Mouse (Mus musculus) hindbrain, embryonic 11.5 days (tissue): ENCODE measurements at regions not wholly inside any gene's neighbourhood (a gene's known extent, or its start where the extent isn't known, plus 50 kb on each side); places are given as distances from the start of the nearest gene placed in this dataset.

ENCODE experiments used
- ATAC-seq: fragments of 200-750 bp; cut with Nextera tagmentation; 2 replicates; pipeline ENCODE4 v1.8.0; 2017; ENCODE audit warnings: mild to moderate bottlenecking, moderate TSS enrichment, moderate library complexity; ENCODE audit not compliant: low FRiP score
- DNase-seq: peaks from one replicate; pipeline ENCODE4 v3.0.0-alpha.2; 2015; ENCODE audit warnings: low spot score
- H3K27ac ChIP-seq: fragments of 300-500 bp; sonication (generic); 2 replicates; pipeline ENCODE4 v1.5.1; 2014; ENCODE audit warnings: mild to moderate bottlenecking, low read depth, low read length
- H3K27me3 ChIP-seq: fragments of 300-500 bp; sonication (generic); 2 replicates; pipeline ENCODE4 v1.6.1; 2014; ENCODE audit warnings: mild to moderate bottlenecking, low read length, moderate library complexity, mixed read lengths; ENCODE audit not compliant: control insufficient read depth, insufficient read depth
- H3K36me3 ChIP-seq: fragments of 300-500 bp; sonication (generic); 2 replicates; pipeline ENCODE4 v1.6.1; 2014; ENCODE audit warnings: mild to moderate bottlenecking, low read length, moderate library complexity, mixed read lengths; ENCODE audit not compliant: control insufficient read depth, insufficient read depth
- H3K4me1 ChIP-seq: fragments of 300-500 bp; sonication (generic); replicated peaks from 2 replicates; pipeline ENCODE4 v1.6.1; 2014; ENCODE audit warnings: low read length, mixed read lengths; ENCODE audit not compliant: control insufficient read depth, insufficient read depth
- H3K4me2 ChIP-seq: fragments of 300-500 bp; sonication (generic); replicated peaks from 2 replicates; pipeline ENCODE4 v1.6.1; 2014; ENCODE audit warnings: mild to moderate bottlenecking, low read depth, low read length
- H3K4me3 ChIP-seq: fragments of 300-500 bp; sonication (generic); 2 replicates; pipeline ENCODE4 v1.5.1; 2014; ENCODE audit warnings: low read depth, low read length
- H3K9ac ChIP-seq: fragments of 300-500 bp; sonication (generic); 2 replicates; pipeline ENCODE4 v1.6.1; 2014; ENCODE audit warnings: low read depth, low read length
- H3K9me3 ChIP-seq: fragments of 300-500 bp; sonication (generic); 2 replicates; pipeline ENCODE4 v1.6.1; 2016; ENCODE audit warnings: low read length; ENCODE audit not compliant: control insufficient read depth
- WGBS: fragments of 180-500 bp; shearing (Covaris S2); extraction: QIAGEN DNeasy Blood & Tissue Kit; methylation state at CpG from one replicate; pipeline ENCODE4 v1.1.7; 2014; 5-methylcytosine and 5-hydroxymethylcytosine counted together

DNA sequence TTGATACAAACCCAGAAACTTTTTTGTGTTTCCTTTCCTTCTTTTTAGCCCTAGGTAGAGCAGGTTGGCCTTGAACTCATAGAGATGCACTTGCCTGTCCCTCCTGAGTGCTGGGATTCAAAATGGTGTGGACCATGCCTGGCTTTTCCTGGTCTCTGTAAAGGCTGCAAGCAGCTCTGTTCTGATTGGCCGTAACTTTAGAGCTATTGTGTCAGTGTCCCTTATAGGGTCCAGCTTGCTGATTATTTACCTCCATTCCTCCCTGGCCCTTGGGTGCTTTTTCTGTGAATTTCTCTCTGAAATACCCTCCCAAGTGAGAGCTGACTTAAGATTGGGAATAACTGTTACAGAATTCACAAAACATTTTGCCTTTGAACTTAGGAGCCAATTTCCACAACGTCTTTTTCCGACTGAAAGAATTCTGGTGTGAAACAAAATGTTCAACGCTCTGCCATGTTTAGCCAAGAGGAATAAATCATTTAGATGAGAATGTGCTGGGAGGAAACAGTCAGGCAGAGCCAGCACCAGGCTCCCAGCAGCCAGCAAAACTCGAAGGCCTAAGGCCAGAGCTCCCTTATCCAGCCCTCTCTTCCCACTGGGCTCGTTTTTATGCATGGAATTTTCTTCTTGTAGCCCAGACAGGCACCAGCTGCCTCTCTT is 180.0 kb upstream of the Pkdcc start:
- no peak for DNase-seq
- no peak overlapping the region for H3K27ac ChIP-seq
- no peaks in the 10 kb centered on the region for H3K27me3 ChIP-seq
- no peak overlapping the region for H3K4me3 ChIP-seq
- ATAC-seq: no peak
- no peak overlapping the region for H3K9ac ChIP-seq
- no peak overlapping the region for H3K4me2 ChIP-seq
- no peaks in the 10 kb centered on the region for H3K9me3 ChIP-seq
- H3K4me1 ChIP-seq: no peaks in the 10 kb centered on the region
- no peaks in the 10 kb centered on the region for H3K36me3 ChIP-seq
- 80% methylated on average over 6 of the region's 6 CpGs for WGBS

DNA sequence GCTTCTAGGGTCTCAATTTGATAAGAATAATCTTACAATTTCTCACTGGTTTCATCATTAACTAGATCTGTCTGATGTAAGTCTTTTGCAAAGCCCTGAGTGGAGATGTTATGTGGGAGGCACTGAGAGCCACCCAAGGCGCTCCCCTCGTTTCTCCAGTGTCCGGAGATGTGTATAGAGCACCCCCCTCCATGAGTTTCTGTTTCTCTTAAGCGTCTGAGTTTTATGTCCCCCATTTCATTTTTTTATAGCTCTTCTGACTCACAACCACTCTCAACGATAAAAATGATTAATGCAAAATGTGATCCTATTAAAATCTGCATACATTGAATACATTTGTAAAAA is 179.5 kb upstream of the Pkdcc start:
- ATAC-seq (no peak), DNase-seq (no peak)
- no peak overlapping the region for H3K9ac ChIP-seq
- no peaks in the 10 kb centered on the region for H3K9me3 ChIP-seq
- no peak overlapping the region for H3K4me2 ChIP-seq
- H3K4me3 ChIP-seq: no peak overlapping the region
- H3K36me3 ChIP-seq: no peaks in the 10 kb centered on the region
- WGBS: 83% methylated on average over 5 of the region's 5 CpGs
- H3K4me1 ChIP-seq: no peaks in the 10 kb centered on the region
- H3K27me3 ChIP-seq: no peaks in the 10 kb centered on the region
- H3K27ac ChIP-seq: no peak overlapping the region

DNA sequence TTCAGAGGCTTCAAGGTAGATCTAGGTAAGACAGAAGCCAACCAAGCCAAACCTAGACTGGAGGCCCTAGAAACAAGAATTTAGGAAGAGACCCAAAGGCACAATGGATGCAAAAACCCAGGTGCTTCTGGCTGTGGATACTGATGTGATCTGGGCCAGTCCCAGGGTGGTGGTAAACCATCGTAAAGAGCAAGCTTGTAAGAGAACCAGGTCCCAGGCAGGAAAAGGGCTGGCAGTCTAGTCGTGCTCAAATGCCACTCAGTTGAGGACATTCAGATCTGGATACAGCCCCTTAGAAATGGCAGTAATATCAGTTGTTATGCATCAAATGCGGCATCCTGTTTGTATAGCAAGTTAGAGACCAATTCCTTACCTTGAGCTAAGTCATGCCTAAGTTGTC is 175.5 kb upstream of the Pkdcc start:
- Histone ChIP-seq H3K9me3 (no peaks in the 10 kb centered on the region), H3K4me2 (no peak overlapping the region), H3K9ac (no peak overlapping the region), H3K4me3 (no peak overlapping the region), H3K36me3 (no peaks in the 10 kb centered on the region), H3K27ac (no peak overlapping the region), H3K4me1 (no peaks in the 10 kb centered on the region), H3K27me3 (no peaks in the 10 kb centered on the region)
- ATAC-seq (no peak), DNase-seq (no peak)
- WGBS: 89% methylated on average over 3 of the region's 3 CpGs

DNA sequence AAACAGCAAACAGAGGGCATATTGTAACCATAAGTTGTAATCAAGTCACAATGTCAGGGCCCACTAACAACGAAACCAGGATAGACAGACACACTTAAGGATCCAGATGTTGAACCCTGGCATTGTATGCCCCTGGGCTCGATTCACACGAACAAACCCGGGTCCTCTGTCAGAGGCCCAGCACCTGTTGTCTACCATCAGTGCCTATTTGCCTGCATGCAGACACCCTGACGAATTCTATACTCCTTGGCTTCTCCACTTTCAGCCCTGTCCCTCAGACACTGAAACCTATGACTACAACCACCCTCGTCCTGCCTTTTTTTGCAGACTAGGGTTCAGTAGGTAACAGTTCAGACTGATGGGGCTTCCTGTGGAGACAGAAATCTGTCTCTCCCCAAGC is 170.6 kb upstream of the Pkdcc start:
- 68% methylated on average over 6 of the region's 6 CpGs for WGBS
- DNase-seq (no peak), ATAC-seq (no peak)
- no peaks in the 10 kb centered on the region for H3K36me3 ChIP-seq
- no peak overlapping the region for H3K4me3 ChIP-seq
- H3K9me3 ChIP-seq: no peaks in the 10 kb centered on the region
- H3K27ac ChIP-seq: no peak overlapping the region
- no peak overlapping the region for H3K4me2 ChIP-seq
- H3K9ac ChIP-seq: no peak overlapping the region
- H3K4me1 ChIP-seq: no peaks in the 10 kb centered on the region
- H3K27me3 ChIP-seq: no peaks in the 10 kb centered on the region

DNA sequence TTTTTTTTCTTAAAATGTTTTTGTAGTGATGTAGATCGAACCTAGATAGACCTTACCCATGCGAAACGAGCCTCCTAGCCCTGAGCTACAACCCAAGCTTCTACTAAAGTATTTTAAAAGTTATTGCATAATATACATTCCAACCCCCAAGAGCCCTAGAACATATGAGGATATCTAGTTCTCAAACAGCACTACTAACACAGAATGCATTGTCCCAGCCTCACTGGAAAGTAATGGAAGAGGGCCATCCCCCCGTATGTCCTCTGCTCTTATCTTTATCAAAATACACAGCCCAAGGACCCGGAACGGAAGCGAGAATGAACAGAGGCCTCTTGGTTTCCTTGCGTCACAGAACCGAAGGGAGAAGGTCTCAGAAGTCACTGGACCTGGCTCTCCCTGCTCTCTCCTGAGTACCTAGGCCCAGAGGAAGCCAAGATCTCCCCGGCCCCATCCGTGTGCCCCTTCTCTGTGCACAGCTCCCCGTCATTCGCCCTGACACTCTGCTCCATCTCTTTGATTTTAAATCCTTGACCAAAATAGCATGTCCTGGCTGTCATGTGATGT is 165.0 kb upstream of the Pkdcc start:
- H3K9ac ChIP-seq: no peak overlapping the region
- H3K36me3 ChIP-seq: no peaks in the 10 kb centered on the region
- no peaks in the 10 kb centered on the region for H3K4me1 ChIP-seq
- H3K4me3 ChIP-seq: no peak overlapping the region
- no peaks in the 10 kb centered on the region for H3K27me3 ChIP-seq
- ATAC-seq (no peak), DNase-seq (no peak)
- no peak overlapping the region for H3K4me2 ChIP-seq
- H3K27ac ChIP-seq: no peak overlapping the region
- 83% methylated on average over 13 of the region's 13 CpGs for WGBS
- no peaks in the 10 kb centered on the region for H3K9me3 ChIP-seq

DNA sequence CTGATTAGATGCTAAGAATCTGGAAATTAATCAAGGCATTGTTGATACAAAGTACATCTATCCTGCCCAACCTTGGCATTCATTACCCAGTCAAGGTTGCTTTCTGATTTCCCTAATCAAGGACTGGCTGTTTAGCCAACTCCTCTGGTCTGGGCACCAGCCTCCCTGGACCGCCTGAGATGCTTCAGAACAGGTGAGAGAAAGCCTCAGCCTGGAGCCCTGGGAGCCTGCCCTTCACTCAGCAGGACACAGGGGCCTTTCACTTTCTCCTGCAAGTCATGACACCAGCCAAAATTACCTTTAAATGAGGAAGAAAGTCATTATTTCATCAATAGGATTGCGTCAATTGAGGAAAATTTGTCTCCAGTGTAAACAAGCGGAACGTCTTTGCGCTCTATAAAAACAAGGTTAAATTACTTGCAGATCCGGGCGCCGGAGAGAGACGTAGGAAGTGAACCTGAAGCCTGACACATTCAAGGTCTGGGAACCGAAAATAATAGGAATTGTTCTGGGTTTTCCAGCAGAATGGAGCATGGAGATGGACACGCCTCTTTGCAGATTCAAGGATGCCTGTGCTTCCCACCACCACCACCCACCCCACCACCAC is 164.4 kb upstream of the Pkdcc start:
- 41% methylated on average over 11 of the region's 11 CpGs for WGBS
- Histone ChIP-seq H3K4me1 (no peaks in the 10 kb centered on the region), H3K9me3 (no peaks in the 10 kb centered on the region), H3K4me3 (no peak overlapping the region), H3K4me2 (no peak overlapping the region), H3K27ac (no peak overlapping the region), H3K36me3 (no peaks in the 10 kb centered on the region), H3K27me3 (no peaks in the 10 kb centered on the region), H3K9ac (no peak overlapping the region)
- DNase-seq: no peak
- no peak for ATAC-seq

DNA sequence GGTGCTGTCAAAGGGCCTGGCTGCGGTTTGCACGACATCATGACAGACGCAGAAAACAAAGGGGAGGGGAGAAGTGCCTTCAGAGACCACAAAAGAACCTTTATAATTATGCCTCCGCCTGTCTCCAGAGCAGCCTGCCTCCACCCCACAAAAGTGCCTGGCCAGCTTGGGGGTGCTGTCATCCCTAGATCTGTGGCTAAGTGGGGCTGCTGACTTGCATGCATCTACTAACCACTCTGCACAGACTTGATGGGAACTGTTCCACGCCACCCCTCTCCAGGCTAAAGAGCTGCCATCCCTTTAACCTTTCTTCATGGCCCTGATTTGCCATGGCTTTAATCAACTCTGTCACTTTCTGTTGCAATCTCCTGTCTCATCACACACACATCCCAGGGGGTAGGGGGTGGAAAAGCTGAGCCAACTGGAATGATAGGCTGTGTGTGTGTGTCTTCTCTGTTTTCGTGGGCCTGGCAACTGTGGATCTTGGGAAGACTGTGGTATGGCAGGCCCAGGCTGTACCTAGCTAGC is 162.4 kb upstream of the Pkdcc start:
- DNase-seq (no peak), ATAC-seq (0 out of 2 replicates have a peak, but pooled peaks have one; percentile 53)
- Histone ChIP-seq H3K4me2 (no peak overlapping the region), H3K4me3 (no peak overlapping the region), H3K27ac (no peak overlapping the region), H3K4me1 (no peaks in the 10 kb centered on the region), H3K9ac (no peak overlapping the region), H3K36me3 (no peaks in the 10 kb centered on the region), H3K27me3 (no peaks in the 10 kb centered on the region), H3K9me3 (no peaks in the 10 kb centered on the region)
- 58% methylated on average over 6 of the region's 6 CpGs for WGBS

DNA sequence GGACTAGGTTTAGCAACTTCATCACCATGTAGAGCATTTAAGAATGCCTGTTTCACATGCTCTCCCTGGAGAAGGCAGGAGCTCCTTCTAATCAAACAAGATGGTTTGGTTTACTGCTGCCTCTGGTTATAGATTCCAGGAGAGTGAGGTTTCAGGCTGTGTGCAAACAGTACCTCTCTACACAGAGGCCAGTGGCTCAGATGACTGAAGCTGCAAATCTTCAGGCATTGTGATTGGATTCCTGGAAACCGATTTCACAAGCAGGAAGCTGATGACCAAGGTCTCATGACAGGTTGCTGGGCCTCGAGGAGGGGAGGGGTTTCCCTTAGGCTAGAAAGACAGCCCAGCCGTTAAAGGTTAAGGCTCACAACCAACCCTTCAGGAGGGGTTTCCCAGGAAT is 157.3 kb upstream of the Pkdcc start:
- Histone ChIP-seq H3K4me1 (no peaks in the 10 kb centered on the region), H3K27ac (no peak overlapping the region), H3K9ac (no peak overlapping the region), H3K9me3 (no peaks in the 10 kb centered on the region), H3K4me2 (no peak overlapping the region), H3K27me3 (no peaks in the 10 kb centered on the region), H3K4me3 (no peak overlapping the region), H3K36me3 (no peaks in the 10 kb centered on the region)
- ATAC-seq (no peak), DNase-seq (no peak)
- 59% methylated on average over 3 of the region's 3 CpGs for WGBS

DNA sequence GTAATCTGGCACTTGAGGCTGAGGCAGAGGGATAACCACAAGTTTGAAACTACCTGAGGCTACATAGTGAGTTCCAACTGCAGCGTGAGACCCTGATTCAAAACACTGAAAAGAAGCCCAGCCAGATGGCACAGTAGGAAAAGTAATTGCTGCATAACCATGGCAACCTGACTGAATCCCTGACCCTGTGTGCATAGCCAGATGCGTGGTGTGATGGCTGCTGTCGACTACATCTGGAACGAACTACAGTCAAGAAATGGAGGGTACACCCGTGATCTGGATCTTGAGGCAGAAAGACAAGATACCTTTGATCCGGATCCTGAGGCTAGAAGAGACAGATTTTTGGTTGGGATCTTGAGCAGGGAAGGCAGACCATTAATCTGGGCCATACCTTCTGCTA is 153.2 kb upstream of the Pkdcc start:
- no peaks in the 10 kb centered on the region for H3K9me3 ChIP-seq
- WGBS: 62% methylated on average over 6 of the region's 6 CpGs
- DNase-seq: no peak

More for the DNA sequence above, 153.2 kb upstream of the Pkdcc start:
- Histone ChIP-seq H3K4me1 (no peaks in the 10 kb centered on the region), H3K9ac (no peak overlapping the region), H3K27ac (no peak overlapping the region), H3K36me3 (no peaks in the 10 kb centered on the region), H3K4me3 (no peak overlapping the region), H3K4me2 (no peak overlapping the region), H3K27me3 (no peaks in the 10 kb centered on the region; the same call in 1 of the 2 replicates)
- no peak for ATAC-seq
